Mouse (Mus musculus): Measurements from ENCODE around the gene Cmss1.

DNA sequence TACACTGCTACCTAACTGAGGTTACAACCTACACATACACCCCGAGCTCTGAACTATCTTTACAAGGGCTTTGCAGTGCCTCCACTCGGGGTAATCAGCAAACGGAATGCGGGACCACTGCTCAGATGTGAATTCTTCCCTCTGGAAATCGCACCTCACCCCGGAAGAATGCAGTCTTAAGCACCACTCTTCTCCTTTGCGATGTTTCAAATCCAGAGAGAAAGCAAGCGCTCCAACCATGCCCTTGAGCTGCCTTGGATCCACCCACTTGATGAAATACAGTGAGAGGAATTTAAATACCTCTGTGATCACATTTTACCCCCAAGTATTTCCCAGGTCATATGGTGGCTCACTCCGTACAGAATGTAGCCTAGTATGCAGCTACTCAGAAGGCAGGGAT, 189.6 kb downstream of the Cmss1 start:
- TF ChIP-seq POLR2A (IDR thresholded peaks at IDR 0.05; ENCODE audit: low read depth, low read length) (no peak), CTCF (IDR thresholded peaks at IDR 0.05; ENCODE audit: borderline replicate concordance, insufficient read depth, low read length) (no peak)

Data from embryonic fibroblast, embryonic 13.5 days (primary cell).